Mouse (Mus musculus) CH12F3 (cell line): Measurements from ENCODE around the gene Hoxd3.

Experiments
- in situ Hi-C: fragments of 300-500 bp; cut with MboI; formaldehyde crosslinking; loops from 2 replicates; pipeline ENCODE4 v1.14.3; 2020; ENCODE audit warnings: low sequenced_read_pairs

Hoxd3 gene

GRCm38 (mm10) chr2:74703317-74703716 lies 8.4 kb upstream of the Hoxd3 start:
- in situ Hi-C loops, result loop anchor here (25.0 kb wide), 1 partner anchor 884 kb away; no protein-coding TSS in a partner anchor

- in situ Hi-C loops, result loop anchor here (25.0 kb wide), 1 partner anchor 883 kb away; no protein-coding TSS in a partner anchor
These were observed 7.9 kb upstream of the Hoxd3 start for GRCm38 (mm10) chr2:74703720-74704392.

GRCm38 (mm10) chr2:74704393-74704998 lies 7.2 kb upstream of the Hoxd3 start, which contains the start of gene Hoxd8:
Gene Hoxd8, plus strand, starts transcription at chr2:74704615.
- in situ Hi-C loops, result loop anchor here (25.0 kb wide), 1 partner anchor 883 kb away; no protein-coding TSS in a partner anchor

- in situ Hi-C loops, result loop anchor here (25.0 kb wide), 1 partner anchor 882 kb away; no protein-coding TSS in a partner anchor
These were observed 6.7 kb upstream of the Hoxd3 start for GRCm38 (mm10) chr2:74704999-74705466.

GRCm38 (mm10) chr2:74705467-74706089 lies 6.1 kb upstream of the Hoxd3 start:
- in situ Hi-C loops, result loop anchor here (25.0 kb wide), 1 partner anchor 882 kb away; no protein-coding TSS in a partner anchor

- in situ Hi-C loops, result loop anchor here (25.0 kb wide), 1 partner anchor 881 kb away; no protein-coding TSS in a partner anchor
These were observed 5.2 kb upstream of the Hoxd3 start for GRCm38 (mm10) chr2:74706393-74706960.

GRCm38 (mm10) chr2:74707599-74707998 lies 4.1 kb upstream of the Hoxd3 start:
- in situ Hi-C loops, result loop anchor here (25.0 kb wide), 1 partner anchor 880 kb away; no protein-coding TSS in a partner anchor

- in situ Hi-C loops, result loop anchor here (25.0 kb wide), 1 partner anchor 879 kb away; no protein-coding TSS in a partner anchor
These were observed 3.1 kb upstream of the Hoxd3 start for GRCm38 (mm10) chr2:74708676-74709075.

GRCm38 (mm10) chr2:74709465-74710419 lies 2.0 kb upstream of the Hoxd3 start:
- in situ Hi-C loops, result loop anchor here (25.0 kb wide), 1 partner anchor 878 kb away; no protein-coding TSS in a partner anchor

GRCm38 (mm10) chr2:74710929-74711543 lies 691 bp upstream of the Hoxd3 start:
- in situ Hi-C loops, result loop anchor here (25.0 kb wide), 1 partner anchor 876 kb away; no protein-coding TSS in a partner anchor

GRCm38 (mm10) chr2:74713239-74714150 lies 1.8 kb downstream of the Hoxd3 start:
- in situ Hi-C loops, result loop anchor here (25.0 kb wide), 1 partner anchor 874 kb away; no protein-coding TSS in a partner anchor

- in situ Hi-C loops, result loop anchor here (25.0 kb wide), 1 partner anchor 873 kb away; no protein-coding TSS in a partner anchor
These were observed 2.5 kb downstream of the Hoxd3 start for GRCm38 (mm10) chr2:74714156-74714789.

GRCm38 (mm10) chr2:74714881-74715280 lies 3.2 kb downstream of the Hoxd3 start:
- in situ Hi-C loops, result loop anchor here (5.0 to 25.0 kb wide), 2 partner anchors 247 to 872 kb away; no protein-coding TSS in a partner anchor

- in situ Hi-C loops, result loop anchor here (5.0 to 25.0 kb wide), 2 partner anchors 247 to 872 kb away; no protein-coding TSS in a partner anchor
These were observed 3.9 kb downstream of the Hoxd3 start for GRCm38 (mm10) chr2:74715504-74716241.

- in situ Hi-C loops, result loop anchor here (25.0 kb wide), 1 partner anchor 867 kb away; no protein-coding TSS in a partner anchor
These were observed 8.7 kb downstream of the Hoxd3 start for GRCm38 (mm10) chr2:74720384-74720783.

GRCm38 (mm10) chr2:74720955-74721491 lies 9.3 kb downstream of the Hoxd3 start:
- in situ Hi-C loops, result loop anchor here (25.0 kb wide), 1 partner anchor 866 kb away; no protein-coding TSS in a partner anchor
